Mouse (Mus musculus) embryonic facial prominence, embryonic 14.5 days (tissue): ENCODE data around the gene F8. TPM values are rescaled to one million over a fixed set of nuclear protein-coding genes. Genes with fewer than 3 reads are reported as not detected.

ENCODE experiments used
- ATAC-seq: fragments of 200-750 bp; cut with Nextera tagmentation; 2 replicates; pipeline ENCODE4 v1.8.0; 2017; ENCODE audit warnings: low read depth, moderate number of reproducible peaks, moderate TSS enrichment
- DNase-seq: peaks from one replicate; pipeline ENCODE4 v3.0.0-alpha.2; 2015; ENCODE audit warnings: low spot score
- H3K27ac ChIP-seq: fragments of 300-500 bp; sonication (generic); replicated peaks from 2 replicates; pipeline ENCODE4 v1.5.1; 2014; ENCODE audit warnings: low read depth, mild to moderate bottlenecking, low read length, moderate library complexity
- H3K27me3 ChIP-seq: fragments of 300-500 bp; sonication (generic); replicated peaks from 2 replicates; pipeline ENCODE4 v1.6.1; 2014; ENCODE audit warnings: low read length; ENCODE audit not compliant: control insufficient read depth, insufficient read depth
- H3K36me3 ChIP-seq: fragments of 300-500 bp; sonication (generic); 2 replicates; pipeline ENCODE4 v1.6.1; 2014; ENCODE audit warnings: low read length, mixed read lengths; ENCODE audit not compliant: control insufficient read depth, insufficient read depth
- H3K4me1 ChIP-seq: fragments of 300-500 bp; sonication (generic); 2 replicates; pipeline ENCODE4 v1.6.1; 2014; ENCODE audit warnings: antibody characterized with exemption, low read length; ENCODE audit not compliant: control insufficient read depth, insufficient read depth
- H3K4me2 ChIP-seq: fragments of 300-500 bp; sonication (generic); 2 replicates; pipeline ENCODE4 v1.6.1; 2014; ENCODE audit warnings: low read depth, mild to moderate bottlenecking, low read length, moderate library complexity, mixed read lengths
- H3K4me3 ChIP-seq: fragments of 300-500 bp; sonication (generic); 2 replicates; pipeline ENCODE4 v1.5.1; 2014; ENCODE audit warnings: low read depth, mild to moderate bottlenecking, low read length
- H3K9ac ChIP-seq: fragments of 300-500 bp; sonication (generic); 2 replicates; pipeline ENCODE4 v1.6.1; 2014; ENCODE audit warnings: low read depth, mild to moderate bottlenecking, low read length, moderate library complexity, mixed read lengths
- H3K9me3 ChIP-seq: fragments of 300-500 bp; sonication (generic); 2 replicates; pipeline ENCODE4 v1.6.1; 2016; ENCODE audit warnings: low read length; ENCODE audit not compliant: control insufficient read depth
- WGBS: fragments of 180-500 bp; shearing (Covaris S2); extraction: QIAGEN DNeasy Blood & Tissue Kit; methylation state at CpG from one replicate; pipeline ENCODE4 v1.1.7; 2014; 5-methylcytosine and 5-hydroxymethylcytosine counted together
- polyA plus RNA-seq: library from polyadenylated mRNA; unstranded; fragments of >200 nt; fragmentation: Nextera tagmentation; extraction: Ambion mirVana; gene quantifications from 2 replicates; pipeline ENCODE4 v1.2.1, GENCODE M21; 2014

The F8 gene
- polyA plus RNA-seq, 1 experiment from 2014 or later: 2.4 TPM

DNA sequence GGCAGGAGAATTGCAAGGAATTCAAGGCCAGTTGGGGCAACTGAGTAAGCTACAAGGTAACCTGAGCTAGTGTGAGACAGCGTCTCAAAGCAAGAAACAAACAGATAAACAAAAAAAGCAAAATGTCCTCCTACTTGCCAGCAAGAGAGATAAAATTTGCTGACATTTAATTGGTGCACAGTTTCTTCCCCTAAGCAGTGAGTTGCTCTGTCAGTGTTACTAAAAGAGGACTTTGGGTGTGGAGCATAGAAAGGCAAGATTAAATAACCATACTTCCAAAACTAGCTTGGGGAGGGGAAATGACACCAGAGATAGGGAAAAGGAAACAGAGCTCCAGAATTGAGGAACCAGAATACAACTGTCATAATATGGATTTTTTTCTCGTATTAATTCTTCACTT is 252.9 kb downstream of the F8 start:
- Histone ChIP-seq H3K4me3 (no peak overlapping the region), H3K4me2 (peak overlapping the region; percentile 54; the same call in 1 of the 2 replicates), H3K36me3 (0 out of 2 replicates have a peak, but pooled peaks cover 8% of the 10 kb centered on the region), H3K4me1 (no peaks in the 10 kb centered on the region), H3K9me3 (no peaks in the 10 kb centered on the region), H3K27ac (no peak overlapping the region), H3K9ac (no peak overlapping the region), H3K27me3 (no peaks in the 10 kb centered on the region)
- 72% methylated on average over 2 of the region's 2 CpGs for WGBS
- ATAC-seq (no peak), DNase-seq (no peak)

GRCm38 (mm10) chrX:75128333-75128980 is 254.0 kb downstream of the F8 start:
- no peak overlapping the region for H3K4me3 ChIP-seq
- H3K4me1 ChIP-seq: no peaks in the 10 kb centered on the region
- no peak overlapping the region for H3K27ac ChIP-seq
- no peak overlapping the region for H3K9ac ChIP-seq
- H3K36me3 ChIP-seq: 0 out of 2 replicates have a peak, but pooled peaks cover 8% of the 10 kb centered on the region
- peak; percentile 17 for DNase-seq
- H3K4me2 ChIP-seq: no peak overlapping the region
- ATAC-seq: no peak
- no peaks in the 10 kb centered on the region for H3K9me3 ChIP-seq
- no peaks in the 10 kb centered on the region for H3K27me3 ChIP-seq

DNA sequence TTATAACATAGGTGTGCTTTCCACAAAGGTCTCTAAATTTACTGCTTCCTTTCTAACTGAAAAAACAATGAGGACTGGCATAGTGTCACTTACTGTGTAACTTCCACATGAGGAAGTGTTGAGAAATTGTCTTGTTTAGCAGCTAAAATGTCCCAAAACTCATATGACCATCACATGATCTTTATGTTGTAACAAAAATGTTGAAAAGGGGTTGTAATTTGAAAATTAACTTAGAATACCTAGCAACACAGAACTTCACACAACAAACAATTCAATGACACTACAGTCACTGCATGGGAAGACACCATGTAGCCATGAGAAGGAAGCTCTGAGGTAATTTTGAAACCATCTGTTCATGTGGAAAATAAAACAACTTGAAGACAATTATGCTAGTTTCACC is 255.5 kb downstream of the F8 start:
- H3K4me3 ChIP-seq: no peak overlapping the region
- H3K27ac ChIP-seq: no peak overlapping the region
- H3K9me3 ChIP-seq: no peaks in the 10 kb centered on the region
- no peaks in the 10 kb centered on the region for H3K4me1 ChIP-seq
- H3K4me2 ChIP-seq: no peak overlapping the region
- ATAC-seq (no peak), DNase-seq (no peak)
- 0 out of 2 replicates have a peak, but pooled peaks cover 8% of the 10 kb centered on the region for H3K36me3 ChIP-seq
- no peaks in the 10 kb centered on the region for H3K27me3 ChIP-seq
- H3K9ac ChIP-seq: no peak overlapping the region

DNA sequence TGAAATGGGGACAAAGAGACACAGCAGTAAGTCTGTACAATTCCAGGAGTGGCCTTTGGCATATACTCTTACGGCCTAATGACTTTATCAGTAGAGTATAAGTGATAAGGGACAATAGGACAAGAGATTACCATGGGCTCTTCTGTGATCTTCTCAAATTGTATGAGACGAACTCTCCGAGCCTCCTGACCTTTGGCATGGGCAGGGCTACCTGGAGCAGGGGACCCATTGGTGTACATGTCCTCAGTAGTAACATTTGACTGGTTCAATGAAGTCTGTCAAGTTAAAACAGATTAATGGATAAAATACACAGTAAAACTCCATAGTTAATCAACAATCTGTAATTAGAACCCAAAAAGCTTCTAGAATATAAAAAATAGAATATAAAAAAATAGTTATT is 256.8 kb downstream of the F8 start:
- Histone ChIP-seq H3K4me2 (no peak overlapping the region), H3K36me3 (0 out of 2 replicates have a peak, but pooled peaks cover 8% of the 10 kb centered on the region), H3K9ac (no peak overlapping the region), H3K4me1 (no peaks in the 10 kb centered on the region), H3K4me3 (no peak overlapping the region), H3K9me3 (no peaks in the 10 kb centered on the region), H3K27me3 (no peaks in the 10 kb centered on the region), H3K27ac (no peak overlapping the region)
- WGBS: 82% methylated on average over 3 of the region's 3 CpGs
- DNase-seq: no peak
- ATAC-seq: no peak

Other genes starting within 250 kb of the F8 start
- gene Smim9, start 218.8 kb downstream of the F8 start, polyA plus RNA-seq: not detected in 2 replicates
- gene Fundc2, start 216 bp downstream of the F8 start, polyA plus RNA-seq: 83.9 and 85.9 TPM in 2 replicates
- 20.5 and 20.7 TPM in 2 replicates for gene Cmc4, start 34.0 kb upstream of the F8 start, polyA plus RNA-seq
- 5.7 and 8.0 TPM in 2 replicates for gene Mtcp1, start 34.0 kb upstream of the F8 start, polyA plus RNA-seq
- 46.6 and 49.2 TPM in 2 replicates for gene Brcc3, start 34.0 kb upstream of the F8 start, polyA plus RNA-seq
- gene Vbp1, start 131.7 kb upstream of the F8 start, polyA plus RNA-seq: 145 and 147 TPM in 2 replicates
- 2.0 and 2.3 TPM in 2 replicates for gene Rab39b, start 195.6 kb upstream of the F8 start, polyA plus RNA-seq